Comparison of ENCODE assay signal across 17 mouse cellular contexts in genomic region chr5:115848463-115848862, GRCm38 (mm10). TPM values are rescaled to one million over a fixed set of nuclear protein-coding genes. Genes with fewer than 3 reads are reported as not detected.
DNase-seq lines count a peak whose midpoint lies in the region; ATAC-seq and TF ChIP-seq lines count a peak whose summit lies in the region.
"Had no signal": no experiment of that assay in that cellular context is flagged by ENCODE, and none has a peak within 500 bp of the region (broad histone marks: within the 10 kb centered on the region; RNA-seq: fewer than 3 reads in every experiment).

No protein-coding gene starts in this region.

- H3ac ChIP-seq in C2C12 (ENCODE audit: control insufficient read depth, insufficient read length, low read depth) = no peak overlapping the region

- peaks cover 40% of the 10 kb centered on the region for H3K79me3 ChIP-seq in C2C12 (ENCODE audit: low read depth)

- no peak for DNase-seq in forebrain, embryonic 11.5 days (ENCODE audit: low spot score)
- DNase-seq in kidney, adult 2 months = peak; percentile 57
- DNase-seq in kidney, adult 8-10 months = no peak
- DNase-seq in urinary bladder, postnatal 14 days (ENCODE audit: low spot score) = no peak
- DNase-seq in yolk sac, embryonic 10.5 days (ENCODE audit: low spot score) = no peak
- DNase-seq: cerebellum, adult 18-20 months; heart, adult 2 months; heart, postnatal 14 days; lung, postnatal 4 days; midbrain, embryonic 14.5 days had no signal

- no peaks in the 10 kb centered on the region for H3K27me3 ChIP-seq in forebrain, embryonic 13.5 days
- H3K27me3 ChIP-seq in forebrain, embryonic 11.5 days (ENCODE audit: control insufficient read depth, insufficient read depth, low read length) = no peaks in the 10 kb centered on the region
- no peaks in the 10 kb centered on the region for H3K27me3 ChIP-seq in kidney, adult 2 months (replicated peaks; ENCODE audit: control insufficient read depth, insufficient read depth, low read length)
- no peaks in the 10 kb centered on the region for H3K27me3 ChIP-seq in C2C12 (ENCODE audit: control insufficient read depth, insufficient read depth, insufficient read length)
- no peaks in the 10 kb centered on the region for H3K27me3 ChIP-seq in hindbrain, embryonic 16.5 days (replicated peaks; ENCODE audit: control insufficient read depth, insufficient read depth, low read length)
- H3K27me3 ChIP-seq: limb, embryonic 12.5 days; stomach, embryonic 15.5 days had no signal

- peaks cover 69% of the 10 kb centered on the region for H3K79me2 ChIP-seq in C2C12 (ENCODE audit: control insufficient read depth, insufficient read depth)

- peaks cover 36% of the 10 kb centered on the region for H3K36me3 ChIP-seq in forebrain, embryonic 13.5 days (ENCODE audit: poor library complexity, severe bottlenecking)
- H3K36me3 ChIP-seq in forebrain, embryonic 11.5 days (ENCODE audit: control insufficient read depth, insufficient read depth, low read length) = peaks cover 4% of the 10 kb centered on the region
- no peaks in the 10 kb centered on the region for H3K36me3 ChIP-seq in kidney, adult 2 months (ENCODE audit: control insufficient read depth, insufficient read depth, low read length)
- peaks cover 21% of the 10 kb centered on the region for H3K36me3 ChIP-seq in C2C12 (ENCODE audit: control insufficient read depth, insufficient read depth)
- H3K36me3 ChIP-seq in hindbrain, embryonic 16.5 days (ENCODE audit: control insufficient read depth, insufficient read depth, low read length) = no peaks in the 10 kb centered on the region

- peak overlapping the region; percentile 93 for H3K4me2 ChIP-seq in forebrain, embryonic 13.5 days
- H3K4me2 ChIP-seq in forebrain, embryonic 11.5 days (ENCODE audit: low read depth, low read length, severe bottlenecking) = no peak overlapping the region
- no peak overlapping the region for H3K4me2 ChIP-seq in hindbrain, embryonic 16.5 days (ENCODE audit: low read length)
- H3K4me2 ChIP-seq: limb, embryonic 12.5 days; stomach, embryonic 15.5 days had no signal

- H3K9ac ChIP-seq in forebrain, embryonic 13.5 days = no peak overlapping the region
- no peak overlapping the region for H3K9ac ChIP-seq in forebrain, embryonic 11.5 days (ENCODE audit: low read length)
- H3K9ac ChIP-seq in hindbrain, embryonic 16.5 days (ENCODE audit: low read depth, low read length) = no peak overlapping the region
- H3K9ac ChIP-seq: stomach, embryonic 15.5 days had no signal

- H3K4me3 ChIP-seq in forebrain, embryonic 13.5 days = no peak overlapping the region
- H3K4me3 ChIP-seq in forebrain, embryonic 11.5 days (ENCODE audit: low read depth, low read length) = no peak overlapping the region
- no peak overlapping the region for H3K4me3 ChIP-seq in kidney, adult 2 months (ENCODE audit: insufficient read depth, low read depth, low read length)
- no peak overlapping the region for H3K4me3 ChIP-seq in C2C12 (ENCODE audit: insufficient read depth, poor library complexity, severe bottlenecking)
- no peak overlapping the region for H3K4me3 ChIP-seq in hindbrain, embryonic 16.5 days (ENCODE audit: low read length)
- H3K4me3 ChIP-seq: heart, adult 2 months; layer of hippocampus, adult 2 months; limb, embryonic 12.5 days; stomach, embryonic 15.5 days had no signal

- WGBS in forebrain, embryonic 13.5 days = 30% methylated on average over 7 of the region's 7 CpGs
- 48% methylated on average over 7 of the region's 7 CpGs for WGBS in forebrain, embryonic 11.5 days
- 45% methylated on average over 7 of the region's 7 CpGs for WGBS in kidney, adult 2 months
- 50% methylated on average over 7 of the region's 7 CpGs for WGBS in hindbrain, embryonic 16.5 days

- no peak for ATAC-seq in forebrain, embryonic 13.5 days
- no peak for ATAC-seq in forebrain, embryonic 11.5 days (replicated peaks; ENCODE audit: low FRiP score)
- no peak for ATAC-seq in hindbrain, embryonic 16.5 days
- ATAC-seq: intestine, postnatal 0 days had no signal

- no peaks in the 10 kb centered on the region for H3K9me3 ChIP-seq in forebrain, embryonic 13.5 days (replicated peaks)
- H3K9me3 ChIP-seq in forebrain, embryonic 11.5 days (ENCODE audit: control insufficient read depth, low read length) = no peaks in the 10 kb centered on the region
- H3K9me3 ChIP-seq in hindbrain, embryonic 16.5 days (ENCODE audit: control insufficient read depth, low read length) = no peaks in the 10 kb centered on the region
- H3K9me3 ChIP-seq: limb, embryonic 12.5 days; stomach, embryonic 15.5 days had no signal

- no peak for TF ChIP-seq CTCF in kidney, adult 2 months (conservative IDR thresholded peaks at IDR 0.05; ENCODE audit: insufficient read depth, insufficient read length, low read depth, low read length)
- no peak for TF ChIP-seq CTCF in C2C12 (IDR thresholded peaks at IDR 0.05; ENCODE audit: control insufficient read depth, insufficient read depth, insufficient read length)

- peaks cover 49% of the 10 kb centered on the region for H3K4me1 ChIP-seq in forebrain, embryonic 13.5 days
- H3K4me1 ChIP-seq in forebrain, embryonic 11.5 days (replicated peaks; ENCODE audit: control insufficient read depth, insufficient read depth, low read length) = peaks cover 10% of the 10 kb centered on the region
- H3K4me1 ChIP-seq in kidney, adult 2 months (ENCODE audit: control insufficient read depth, insufficient read depth, low read length) = peaks cover 21% of the 10 kb centered on the region
- H3K4me1 ChIP-seq in hindbrain, embryonic 16.5 days (ENCODE audit: control insufficient read depth, insufficient read depth, low read depth, low read length) = peaks cover 7% of the 10 kb centered on the region

- TF ChIP-seq POLR2A in kidney, adult 2 months (IDR thresholded peaks at IDR 0.05; ENCODE audit: low read depth, low read length) = no peak

- H3K27ac ChIP-seq in forebrain, embryonic 13.5 days = peak overlapping the region; percentile 37; the same call in 1 of the 2 replicates
- no peak overlapping the region for H3K27ac ChIP-seq in forebrain, embryonic 11.5 days (ENCODE audit: low read depth, low read length)
- peak overlapping the region; percentile 35; the same call in 1 of the 2 replicates for H3K27ac ChIP-seq in kidney, adult 2 months (ENCODE audit: insufficient read depth, low read depth, low read length)
- 0 out of 2 replicates have a peak overlapping the region, but pooled peaks have one; percentile 2 for H3K27ac ChIP-seq in hindbrain, embryonic 16.5 days (ENCODE audit: low read depth, low read length)
- H3K27ac ChIP-seq: heart, adult 2 months; layer of hippocampus, adult 2 months; limb, embryonic 12.5 days; stomach, embryonic 15.5 days had no signal

TF ChIP-seq in C2C12, 6 proteins besides CTCF, POLR2A, EP300 and RAD21:
- TF ChIP-seq MAX (IDR thresholded peaks at IDR 0.05) (no peak), MYOD1 (IDR thresholded peaks at IDR 0.05; ENCODE audit: control insufficient read depth, insufficient read length, low read depth) (no peak), USF1 (IDR thresholded peaks at IDR 0.05; ENCODE audit: low read depth) (no peak), CEBPB (IDR thresholded peaks at IDR 0.05; ENCODE audit: low read depth) (peak; percentile 27)

RNA-seq across cellular contexts. Expression of gene Cit, which starts 3.4 kb away (rescaled TPM):
- 30.8 and 31.3 TPM in 2 replicates for polyA plus RNA-seq in forebrain, embryonic 13.5 days (2015; fragmentation: Nextera tagmentation; extraction: Ambion mirVana)
- 44.9 and 48.9 TPM in 2 replicates for polyA plus RNA-seq in forebrain, embryonic 11.5 days (2014; fragmentation: Nextera tagmentation; extraction: Ambion mirVana)
- 4.5 and 4.8 TPM in 2 replicates for polyA plus RNA-seq in kidney, adult 2 months (2012; rRNA removed)
- polyA plus RNA-seq in C2C12 (2012; fragmentation: generic; extraction: Trizol) = 19.9 TPM
- 32.0 and 39.8 TPM in 2 replicates for polyA plus RNA-seq in hindbrain, embryonic 16.5 days (2015; fragmentation: Nextera tagmentation; extraction: Ambion mirVana)
